Mouse (Mus musculus): ENCODE data around the gene Olfr113.

GRCm38 (mm10) chr17:37543800-37544435 lies 33.5 kb downstream of the Olfr113 start:
- TF ChIP-seq CTCF (IDR thresholded peaks at IDR 0.05; ENCODE audit: low read depth, low read length) (no peak), POLR2A (IDR thresholded peaks at IDR 0.05; ENCODE audit: insufficient read depth, low read length) (no peak)

Measured in ES-Bruce4 (cell line).